Mouse (Mus musculus): ENCODE measurements around the gene Tekt3. TPM values are rescaled to one million over a fixed set of nuclear protein-coding genes. Genes with fewer than 3 reads are reported as not detected.

Tekt3 gene
- not detected in 2 replicates for polyA plus RNA-seq (2014; fragmentation: Nextera tagmentation; extraction: Ambion mirVana)

- 11% methylated on average over 17 of the region's 17 CpGs for WGBS
- Histone ChIP-seq H3K27ac (ENCODE audit: low read depth, low read length) (no peak within 1 kb of the TSS), H3K9me3 (ENCODE audit: control insufficient read depth, low read length) (no peaks in the 10 kb centered on the region), H3K36me3 (ENCODE audit: control insufficient read depth, insufficient read depth, low read length) (no peaks in the 10 kb centered on the region), H3K4me3 (ENCODE audit: low read depth, low read length) (no peak within 1 kb of the TSS), H3K4me1 (replicated peaks; ENCODE audit: control insufficient read depth, insufficient read depth, low read length) (no peaks in the 10 kb centered on the region), H3K27me3 (ENCODE audit: control insufficient read depth, insufficient read depth, low read length) (no peaks in the 10 kb centered on the region), H3K4me2 (ENCODE audit: low read depth, low read length, severe bottlenecking) (peak within 1 kb of the TSS; percentile 35), H3K9ac (ENCODE audit: low read length) (no peak within 1 kb of the TSS)
- ATAC-seq (replicated peaks; ENCODE audit: low FRiP score) (no peak), DNase-seq (ENCODE audit: low spot score) (peak; percentile 63)
These were observed at the start of gene Tekt3 for GRCm38 (mm10) chr11:63061446-63061845. Gene Tekt3 (plus strand): TSS chr11:63061654.

GRCm38 (mm10) chr11:63017327-63018082 is 43.9 kb upstream of the Tekt3 start:
- H3K4me1 ChIP-seq (replicated peaks; ENCODE audit: control insufficient read depth, insufficient read depth, low read length), result no peaks in the 10 kb centered on the region
- H3K4me2 ChIP-seq (ENCODE audit: low read depth, low read length, severe bottlenecking), result no peak overlapping the region
- no peaks in the 10 kb centered on the region for H3K9me3 ChIP-seq (ENCODE audit: control insufficient read depth, low read length)
- no peaks in the 10 kb centered on the region for H3K27me3 ChIP-seq (ENCODE audit: control insufficient read depth, insufficient read depth, low read length)
- H3K36me3 ChIP-seq (ENCODE audit: control insufficient read depth, insufficient read depth, low read length), result no peaks in the 10 kb centered on the region
- no peak overlapping the region for H3K9ac ChIP-seq (ENCODE audit: low read length)
- H3K27ac ChIP-seq (ENCODE audit: low read depth, low read length), result no peak overlapping the region
- no peak overlapping the region for H3K4me3 ChIP-seq (ENCODE audit: low read depth, low read length)
- peak; percentile 57 for DNase-seq (ENCODE audit: low spot score)
- ATAC-seq (replicated peaks; ENCODE audit: low FRiP score), result no peak; the same call in 1 of the 2 replicates
- WGBS, result 78% methylated on average over 6 of the region's 6 CpGs

GRCm38 (mm10) chr11:63018083-63018622 is 43.3 kb upstream of the Tekt3 start:
- no peak overlapping the region for H3K27ac ChIP-seq (ENCODE audit: low read depth, low read length)
- no peaks in the 10 kb centered on the region for H3K4me1 ChIP-seq (replicated peaks; ENCODE audit: control insufficient read depth, insufficient read depth, low read length)
- no peak overlapping the region for H3K4me3 ChIP-seq (ENCODE audit: low read depth, low read length)
- ATAC-seq (replicated peaks; ENCODE audit: low FRiP score) (no peak), DNase-seq (ENCODE audit: low spot score) (no peak)
- no peak overlapping the region for H3K9ac ChIP-seq (ENCODE audit: low read length)
- no peak overlapping the region for H3K4me2 ChIP-seq (ENCODE audit: low read depth, low read length, severe bottlenecking)
- H3K36me3 ChIP-seq (ENCODE audit: control insufficient read depth, insufficient read depth, low read length), result no peaks in the 10 kb centered on the region
- H3K27me3 ChIP-seq (ENCODE audit: control insufficient read depth, insufficient read depth, low read length), result no peaks in the 10 kb centered on the region
- no peaks in the 10 kb centered on the region for H3K9me3 ChIP-seq (ENCODE audit: control insufficient read depth, low read length)
- 87% methylated on average over 6 of the region's 6 CpGs for WGBS

- H3K27me3 ChIP-seq (ENCODE audit: control insufficient read depth, insufficient read depth, low read length), result no peaks in the 10 kb centered on the region
- H3K9ac ChIP-seq (ENCODE audit: low read length), result no peak overlapping the region
- no peaks in the 10 kb centered on the region for H3K4me1 ChIP-seq (replicated peaks; ENCODE audit: control insufficient read depth, insufficient read depth, low read length)
- H3K27ac ChIP-seq (ENCODE audit: low read depth, low read length), result no peak overlapping the region
- no peak overlapping the region for H3K4me2 ChIP-seq (ENCODE audit: low read depth, low read length, severe bottlenecking)
- ATAC-seq (replicated peaks; ENCODE audit: low FRiP score) (no peak), DNase-seq (ENCODE audit: low spot score) (no peak)
- H3K4me3 ChIP-seq (ENCODE audit: low read depth, low read length), result no peak overlapping the region
- H3K9me3 ChIP-seq (ENCODE audit: control insufficient read depth, low read length), result no peaks in the 10 kb centered on the region
- no peaks in the 10 kb centered on the region for H3K36me3 ChIP-seq (ENCODE audit: control insufficient read depth, insufficient read depth, low read length)
These were observed 40.8 kb upstream of the Tekt3 start for GRCm38 (mm10) chr11:63020633-63021032.

- DNase-seq (ENCODE audit: low spot score), result no peak
- Histone ChIP-seq H3K9ac (ENCODE audit: low read length) (no peak overlapping the region), H3K4me3 (ENCODE audit: low read depth, low read length) (no peak overlapping the region), H3K9me3 (ENCODE audit: control insufficient read depth, low read length) (no peaks in the 10 kb centered on the region), H3K27ac (ENCODE audit: low read depth, low read length) (no peak overlapping the region), H3K27me3 (ENCODE audit: control insufficient read depth, insufficient read depth, low read length) (no peaks in the 10 kb centered on the region), H3K36me3 (ENCODE audit: control insufficient read depth, insufficient read depth, low read length) (no peaks in the 10 kb centered on the region), H3K4me1 (replicated peaks; ENCODE audit: control insufficient read depth, insufficient read depth, low read length) (no peaks in the 10 kb centered on the region), H3K4me2 (ENCODE audit: low read depth, low read length, severe bottlenecking) (no peak overlapping the region)
- ATAC-seq (replicated peaks; ENCODE audit: low FRiP score), result no peak
- WGBS, result 77% methylated on average over 5 of the region's 5 CpGs
These were observed 40.2 kb upstream of the Tekt3 start for GRCm38 (mm10) chr11:63021141-63021806.

GRCm38 (mm10) chr11:63023461-63023860 is 38.0 kb upstream of the Tekt3 start:
- no peak overlapping the region for H3K9ac ChIP-seq (ENCODE audit: low read length)
- H3K4me3 ChIP-seq (ENCODE audit: low read depth, low read length), result no peak overlapping the region
- WGBS, result 80% methylated on average over 5 of the region's 5 CpGs
- H3K4me2 ChIP-seq (ENCODE audit: low read depth, low read length, severe bottlenecking), result no peak overlapping the region
- H3K27ac ChIP-seq (ENCODE audit: low read depth, low read length), result no peak overlapping the region
- H3K27me3 ChIP-seq (ENCODE audit: control insufficient read depth, insufficient read depth, low read length), result no peaks in the 10 kb centered on the region
- no peaks in the 10 kb centered on the region for H3K4me1 ChIP-seq (replicated peaks; ENCODE audit: control insufficient read depth, insufficient read depth, low read length)
- H3K9me3 ChIP-seq (ENCODE audit: control insufficient read depth, low read length), result no peaks in the 10 kb centered on the region
- ATAC-seq (replicated peaks; ENCODE audit: low FRiP score) (no peak), DNase-seq (ENCODE audit: low spot score) (no peak)
- H3K36me3 ChIP-seq (ENCODE audit: control insufficient read depth, insufficient read depth, low read length), result no peaks in the 10 kb centered on the region

GRCm38 (mm10) chr11:63024136-63024535 is 37.3 kb upstream of the Tekt3 start:
- Histone ChIP-seq H3K4me1 (replicated peaks; ENCODE audit: control insufficient read depth, insufficient read depth, low read length) (no peaks in the 10 kb centered on the region), H3K27ac (ENCODE audit: low read depth, low read length) (no peak overlapping the region), H3K36me3 (ENCODE audit: control insufficient read depth, insufficient read depth, low read length) (no peaks in the 10 kb centered on the region), H3K9ac (ENCODE audit: low read length) (no peak overlapping the region), H3K4me3 (ENCODE audit: low read depth, low read length) (no peak overlapping the region), H3K4me2 (ENCODE audit: low read depth, low read length, severe bottlenecking) (no peak overlapping the region), H3K27me3 (ENCODE audit: control insufficient read depth, insufficient read depth, low read length) (no peaks in the 10 kb centered on the region), H3K9me3 (ENCODE audit: control insufficient read depth, low read length) (no peaks in the 10 kb centered on the region)
- ATAC-seq (replicated peaks; ENCODE audit: low FRiP score), result no peak
- 80% methylated on average over 2 of the region's 2 CpGs for WGBS
- DNase-seq (ENCODE audit: low spot score), result no peak

- no peaks in the 10 kb centered on the region for H3K4me1 ChIP-seq (replicated peaks; ENCODE audit: control insufficient read depth, insufficient read depth, low read length)
- H3K27me3 ChIP-seq (ENCODE audit: control insufficient read depth, insufficient read depth, low read length), result no peaks in the 10 kb centered on the region
- H3K9me3 ChIP-seq (ENCODE audit: control insufficient read depth, low read length), result no peaks in the 10 kb centered on the region
- DNase-seq (ENCODE audit: low spot score) (no peak), ATAC-seq (replicated peaks; ENCODE audit: low FRiP score) (no peak)
- no peaks in the 10 kb centered on the region for H3K36me3 ChIP-seq (ENCODE audit: control insufficient read depth, insufficient read depth, low read length)
- H3K4me3 ChIP-seq (ENCODE audit: low read depth, low read length), result no peak overlapping the region
- H3K4me2 ChIP-seq (ENCODE audit: low read depth, low read length, severe bottlenecking), result no peak overlapping the region
- WGBS, result 91% methylated on average over 6 of the region's 6 CpGs
- H3K27ac ChIP-seq (ENCODE audit: low read depth, low read length), result no peak overlapping the region
- no peak overlapping the region for H3K9ac ChIP-seq (ENCODE audit: low read length)
These were observed 36.0 kb upstream of the Tekt3 start for GRCm38 (mm10) chr11:63025476-63025875.

All from forebrain, embryonic 11.5 days (tissue).